Mouse (Mus musculus): ENCODE results near the gene Gm21882. TPM values are rescaled to one million over a fixed set of nuclear protein-coding genes. Genes with fewer than 3 reads are reported as not detected.

Gm21882 gene
- polyA plus RNA-seq (2012; rRNA removed) = not detected in 2 replicates

DNA sequence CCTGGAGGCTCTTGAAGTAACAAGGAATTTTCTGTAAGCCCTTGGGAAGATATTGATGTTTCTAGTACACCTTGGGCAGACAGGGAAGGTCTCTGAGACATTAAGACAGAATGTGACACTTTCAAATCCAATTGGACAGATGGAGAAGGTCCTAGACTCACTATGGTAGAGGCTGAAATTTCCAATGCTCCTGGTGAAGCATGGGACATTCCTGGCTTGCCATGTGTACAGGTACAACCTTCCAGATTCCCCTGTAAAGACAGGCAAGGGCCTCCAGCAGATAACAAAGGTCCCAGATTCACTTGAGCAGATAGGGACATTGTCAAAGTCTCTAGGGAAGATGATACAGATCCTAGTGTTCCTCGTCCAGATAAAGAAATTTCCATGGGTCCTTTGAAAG lies at the start of gene Gm21882:
Gene Gm21882 (minus strand): TSS at position 101 of the 400 bp plus-strand sequence.

Other genes starting within 250 kb of the Gm21882 start
- not detected in 2 replicates for gene Gm21865, start 64.6 kb downstream of the Gm21882 start, polyA plus RNA-seq (2012; rRNA removed)

All from central nervous system, embryonic 14 days (tissue).